Mouse (Mus musculus) thymus, postnatal 25 days (tissue): ENCODE data around the gene Zdhhc1.

ENCODE experiments used
- DNase-seq: peaks from one replicate; pipeline ENCODE4 v3.0.0; 2022

Zdhhc1 gene

GRCm38 (mm10) chr8:105475742-105476141 is 21.0 kb downstream of the Zdhhc1 start:
- no peak for DNase-seq

GRCm38 (mm10) chr8:105475254-105475653 is 21.4 kb downstream of the Zdhhc1 start:
- no peak for DNase-seq

- DNase-seq: no peak
Measured at GRCm38 (mm10) chr8:105474680-105475079, 22.0 kb downstream of the Zdhhc1 start.

- DNase-seq: peak; percentile 13
Measured at GRCm38 (mm10) chr8:105473816-105474606, 22.7 kb downstream of the Zdhhc1 start.

- DNase-seq: no peak
Measured at GRCm38 (mm10) chr8:105472983-105473382, 23.7 kb downstream of the Zdhhc1 start.

GRCm38 (mm10) chr8:105472414-105472932 is 24.2 kb downstream of the Zdhhc1 start:
- DNase-seq: no peak

- DNase-seq: peak; percentile 12
Measured at GRCm38 (mm10) chr8:105471314-105472015, 25.2 kb downstream of the Zdhhc1 start, which contains the start of gene Tppp3. Gene Tppp3 (minus strand): TSS chr8:105471526.

GRCm38 (mm10) chr8:105470681-105471313 is 25.9 kb downstream of the Zdhhc1 start:
- no peak for DNase-seq

- DNase-seq: no peak
Measured at GRCm38 (mm10) chr8:105470262-105470661, 26.4 kb downstream of the Zdhhc1 start.

- DNase-seq: no peak
Measured at GRCm38 (mm10) chr8:105469816-105470215, 26.9 kb downstream of the Zdhhc1 start.

- DNase-seq: no peak
Measured at GRCm38 (mm10) chr8:105469041-105469695, 27.5 kb downstream of the Zdhhc1 start.

GRCm38 (mm10) chr8:105468002-105468720 is 28.5 kb downstream of the Zdhhc1 start:
- no peak for DNase-seq

GRCm38 (mm10) chr8:105467396-105467985 is 29.2 kb downstream of the Zdhhc1 start:
- DNase-seq: no peak

GRCm38 (mm10) chr8:105466700-105467291 is 29.9 kb downstream of the Zdhhc1 start:
- no peak for DNase-seq

- no peak for DNase-seq
Measured at GRCm38 (mm10) chr8:105466246-105466645, 30.5 kb downstream of the Zdhhc1 start.

GRCm38 (mm10) chr8:105464595-105464994 is 32.1 kb downstream of the Zdhhc1 start:
- no peak for DNase-seq

GRCm38 (mm10) chr8:105461085-105461803 is 35.5 kb downstream of the Zdhhc1 start:
- DNase-seq: no peak

- DNase-seq: no peak
Measured at GRCm38 (mm10) chr8:105455218-105455617, 41.5 kb downstream of the Zdhhc1 start.

GRCm38 (mm10) chr8:105454088-105454487 is 42.6 kb downstream of the Zdhhc1 start:
- no peak for DNase-seq

- no peak for DNase-seq
Measured at GRCm38 (mm10) chr8:105453296-105453695, 43.4 kb downstream of the Zdhhc1 start.
